Mouse (Mus musculus): ENCODE results near the gene Kndc1.
A peak's percentile ranks its signal among the peaks of the same experiment; 100 is the strongest.

The Kndc1 gene

DNA sequence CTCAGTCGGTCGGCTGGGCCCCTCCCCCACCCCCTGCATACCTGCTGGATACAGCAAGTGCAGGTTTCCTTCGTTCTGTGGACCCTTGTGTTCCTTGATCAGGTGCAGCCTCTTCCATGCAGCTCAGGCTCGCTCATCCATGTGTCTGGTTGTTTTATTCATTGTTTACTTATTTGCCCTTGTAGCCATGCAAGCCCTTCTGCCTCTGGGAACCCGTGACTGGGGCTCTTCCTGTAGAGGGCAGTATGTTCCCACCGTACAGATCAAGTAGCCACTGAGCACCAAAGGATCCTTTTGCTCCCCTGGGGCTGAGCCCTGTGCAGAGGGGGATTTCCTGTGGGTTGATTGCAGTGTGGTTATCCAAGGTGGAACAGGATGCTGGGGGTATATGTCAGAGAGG is 11.2 kb downstream of the Kndc1 start:
- DNase-seq (ENCODE audit: low spot score): peak; percentile 36

DNA sequence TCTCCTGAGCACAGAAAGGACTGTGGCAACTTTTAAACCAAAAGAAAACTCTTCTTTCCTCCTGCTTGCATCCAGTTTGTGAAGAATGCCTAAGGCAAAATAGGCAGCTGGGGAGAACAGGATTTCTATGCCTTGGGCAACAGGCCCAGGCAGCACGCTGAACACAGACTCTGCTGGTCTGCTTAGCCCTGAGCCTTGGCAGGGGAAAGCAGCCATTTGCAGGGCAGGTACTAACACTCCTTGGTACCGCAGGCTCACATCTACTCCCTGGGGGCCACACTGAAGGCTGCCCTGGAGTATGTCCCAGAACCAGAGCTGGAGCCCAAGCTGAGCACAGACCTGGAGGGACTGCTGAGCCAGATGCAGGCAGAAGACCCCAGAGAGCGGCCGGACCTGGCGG is 13.7 kb downstream of the Kndc1 start:
- DNase-seq (ENCODE audit: low spot score): no peak

DNA sequence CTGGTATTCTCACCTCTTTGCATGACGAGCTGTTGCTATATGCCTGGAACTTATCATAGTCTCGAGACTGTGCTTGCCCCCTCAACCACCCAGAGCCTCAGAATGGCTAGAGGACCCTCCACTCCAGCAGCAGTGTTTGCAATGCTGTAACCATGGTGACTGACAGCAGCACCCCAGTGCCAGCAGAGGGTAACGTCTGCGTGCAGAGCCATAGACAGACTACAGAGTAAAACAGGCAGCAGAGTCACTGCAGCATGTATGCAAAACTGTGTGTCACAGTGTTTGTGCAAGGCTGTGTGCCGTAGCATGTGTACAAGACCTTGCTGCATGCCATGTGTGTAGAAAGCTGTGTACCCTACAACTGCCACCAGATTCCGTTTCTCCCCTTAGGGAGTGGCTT is 15.0 kb downstream of the Kndc1 start:
- no peak for DNase-seq (ENCODE audit: low spot score)

DNA sequence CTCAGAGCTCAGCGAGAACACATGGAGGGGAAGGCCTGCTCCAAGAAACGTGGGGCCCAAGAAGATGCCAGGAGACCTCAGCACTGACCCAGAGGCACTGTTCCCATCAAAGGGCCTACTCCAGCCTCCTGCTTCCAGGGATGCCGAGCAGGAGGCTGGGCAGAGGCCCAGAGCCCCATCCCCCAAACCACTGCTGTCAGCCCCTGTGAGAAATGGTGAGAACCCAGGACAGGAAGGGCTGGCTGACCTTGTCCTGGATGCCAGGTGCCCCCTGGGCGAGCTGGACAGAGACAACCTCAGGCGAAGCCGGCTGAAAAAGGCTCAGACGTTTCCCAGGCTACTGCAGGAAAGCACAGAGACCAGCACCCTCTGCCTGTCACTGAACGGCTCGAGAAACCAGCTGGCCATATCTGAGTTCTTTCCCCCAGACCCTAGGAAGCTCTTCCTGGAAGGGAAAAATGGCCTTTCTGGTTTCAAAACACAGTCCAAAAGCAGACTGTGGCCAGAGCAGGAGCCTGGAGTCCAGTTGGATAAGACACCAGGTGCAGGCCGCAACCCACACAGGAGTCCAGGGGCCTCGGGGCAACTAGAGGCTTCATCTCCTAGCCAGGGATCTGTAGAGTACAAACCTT is 15.8 kb downstream of the Kndc1 start:
- DNase-seq (ENCODE audit: low spot score): no peak

DNA sequence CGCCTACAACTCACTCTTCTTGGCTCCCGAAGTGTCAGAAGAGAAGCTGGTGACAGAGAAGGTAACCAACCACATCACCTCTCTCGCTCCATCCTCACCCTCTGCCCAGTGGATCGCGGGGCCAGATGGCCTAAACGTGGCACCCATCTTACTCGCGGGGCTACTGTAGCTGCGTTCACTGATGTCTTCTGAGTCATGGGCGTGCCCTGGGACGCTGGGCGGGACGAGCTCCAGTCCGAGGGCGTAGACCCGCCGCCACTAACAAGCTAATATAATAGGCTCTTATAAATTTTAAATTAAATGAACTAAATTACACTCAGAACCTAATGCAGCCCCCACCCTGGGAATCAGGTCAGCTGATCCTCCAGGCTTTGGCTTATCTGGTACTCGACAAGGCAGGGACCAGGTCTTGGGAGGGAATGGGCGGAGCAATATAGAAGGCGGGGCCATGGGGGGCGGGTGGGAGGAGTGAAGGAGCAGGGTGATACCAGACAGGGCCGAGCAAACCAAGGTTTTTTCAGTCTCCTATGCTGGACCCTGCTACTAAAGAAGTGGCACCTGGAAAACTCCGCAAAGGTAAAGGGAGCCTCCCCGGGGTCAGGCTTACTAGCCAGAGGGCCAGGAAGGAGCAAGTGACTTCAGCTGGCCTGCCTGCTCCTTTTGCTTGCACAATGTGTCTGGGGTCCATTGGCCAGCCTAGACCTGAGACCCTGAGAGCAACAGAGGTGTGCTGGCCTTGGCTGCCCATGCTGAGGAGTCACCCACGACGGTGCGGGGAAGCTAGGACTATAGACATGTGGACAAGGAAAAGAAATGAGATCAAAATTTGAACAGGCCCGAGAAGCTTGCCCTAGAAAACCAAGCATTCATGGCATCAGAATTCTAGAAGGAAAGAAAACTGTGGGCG is 19.9 kb downstream of the Kndc1 start:
- DNase-seq (ENCODE audit: low spot score): no peak

DNA sequence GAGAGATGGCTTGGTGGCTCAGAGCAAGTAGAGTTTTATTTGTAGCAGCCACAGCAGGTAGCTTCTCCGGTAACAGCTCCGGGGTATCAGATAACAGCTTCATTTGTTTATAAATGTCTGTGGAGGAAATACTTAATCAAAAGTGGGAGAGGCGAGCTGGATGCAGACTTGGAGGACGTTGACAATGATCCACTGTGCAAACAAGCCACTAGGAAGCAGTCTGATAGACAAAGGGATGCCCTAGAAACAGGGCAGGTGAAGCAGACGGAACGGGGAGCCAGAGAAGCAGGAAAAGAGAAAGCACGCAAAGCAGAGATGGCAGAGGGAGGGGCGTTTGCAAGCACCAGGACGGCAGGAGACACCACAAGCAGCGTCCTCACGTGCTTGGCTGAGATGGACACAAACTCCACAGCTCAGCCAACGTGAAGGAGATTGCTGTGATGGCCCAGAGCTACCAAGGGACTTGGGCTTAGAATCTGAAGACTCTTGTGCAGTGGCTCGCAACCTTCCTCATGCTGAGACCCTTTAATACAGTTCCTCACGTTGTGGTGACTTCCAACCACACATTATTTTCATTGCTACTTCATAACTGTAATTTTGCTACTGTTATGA is 21.3 kb downstream of the Kndc1 start:
- no peak for DNase-seq (ENCODE audit: low spot score)

DNA sequence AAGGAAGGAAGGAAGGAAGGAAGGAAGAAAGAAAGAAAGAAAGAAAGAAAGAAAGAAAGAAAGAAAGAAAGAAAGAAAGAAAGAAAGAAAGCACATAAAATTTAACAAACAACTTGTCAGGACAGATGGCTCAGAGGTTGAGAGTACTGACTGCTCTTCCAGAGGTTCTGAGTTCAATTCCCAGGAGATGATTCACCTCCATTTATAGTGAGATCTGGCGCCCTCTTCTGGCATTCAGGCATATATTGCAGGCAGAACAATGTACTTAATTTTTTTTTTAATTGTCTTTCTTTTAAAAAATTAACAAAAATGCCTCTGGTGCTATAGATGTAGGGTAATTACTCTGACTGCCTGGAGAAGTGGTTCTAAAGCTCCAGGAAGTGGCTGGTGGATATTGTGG is 21.8 kb downstream of the Kndc1 start:
- DNase-seq (ENCODE audit: low spot score): no peak

DNA sequence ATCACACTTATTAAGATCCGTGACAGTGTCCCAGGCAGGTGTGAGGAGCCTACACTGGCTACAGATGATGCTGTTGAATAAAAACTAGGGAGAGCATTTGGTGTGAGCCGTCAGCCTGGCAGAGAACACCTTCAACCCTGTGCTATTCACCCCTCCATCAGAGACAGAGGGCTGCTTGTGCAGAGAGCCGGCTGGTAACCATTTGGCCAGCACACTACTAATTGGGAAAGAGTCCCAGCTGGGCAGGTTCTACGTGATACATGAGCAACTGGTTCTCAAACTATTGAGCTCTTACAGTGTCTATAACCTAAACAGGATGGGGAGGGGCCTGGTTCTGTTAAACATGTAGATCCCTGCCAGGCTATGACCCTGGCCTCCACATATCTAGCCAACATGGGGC is 23.8 kb downstream of the Kndc1 start:
- no peak for DNase-seq (ENCODE audit: low spot score)

DNA sequence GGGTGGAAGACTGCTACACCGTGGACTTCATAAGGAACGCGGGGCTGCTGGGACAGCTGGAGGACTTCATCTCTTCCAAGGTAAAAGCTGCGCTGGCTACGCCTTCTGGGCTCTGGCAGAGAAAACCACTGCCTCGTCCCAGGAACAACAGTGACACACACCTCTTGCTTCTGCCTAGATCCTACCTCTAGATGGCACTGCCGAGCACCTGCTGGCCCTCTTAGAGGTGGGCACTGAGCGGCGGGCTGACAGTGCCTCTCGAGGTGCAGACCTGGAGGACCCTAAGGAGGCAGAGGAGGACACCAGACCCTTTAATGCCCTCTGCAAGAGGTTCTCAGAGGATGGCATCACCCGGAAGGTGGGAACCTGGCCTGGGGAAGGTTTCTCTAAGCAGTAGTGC is 36.2 kb downstream of the Kndc1 start:
- peak; percentile 42 for DNase-seq (ENCODE audit: low spot score)

DNA sequence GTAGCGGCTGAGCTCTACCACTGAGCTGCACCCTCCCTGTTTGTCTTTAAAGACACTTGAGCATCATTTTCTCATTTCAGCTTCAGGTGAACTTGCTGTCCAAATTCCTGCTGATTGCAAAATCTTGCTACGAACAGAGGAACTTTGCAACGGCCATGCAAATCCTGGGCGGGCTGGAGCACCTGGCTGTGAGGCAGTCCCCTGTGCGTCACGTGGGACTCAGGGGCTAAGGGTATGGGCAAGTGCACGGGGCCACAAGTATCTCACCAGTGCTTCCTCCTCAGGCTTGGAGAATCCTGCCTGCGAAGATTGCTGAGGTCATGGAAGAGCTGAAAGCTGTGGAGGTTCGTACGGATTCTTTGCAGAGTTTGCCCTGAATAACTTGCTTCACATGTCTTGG is 42.2 kb downstream of the Kndc1 start:
- DNase-seq (ENCODE audit: low spot score): no peak

DNA sequence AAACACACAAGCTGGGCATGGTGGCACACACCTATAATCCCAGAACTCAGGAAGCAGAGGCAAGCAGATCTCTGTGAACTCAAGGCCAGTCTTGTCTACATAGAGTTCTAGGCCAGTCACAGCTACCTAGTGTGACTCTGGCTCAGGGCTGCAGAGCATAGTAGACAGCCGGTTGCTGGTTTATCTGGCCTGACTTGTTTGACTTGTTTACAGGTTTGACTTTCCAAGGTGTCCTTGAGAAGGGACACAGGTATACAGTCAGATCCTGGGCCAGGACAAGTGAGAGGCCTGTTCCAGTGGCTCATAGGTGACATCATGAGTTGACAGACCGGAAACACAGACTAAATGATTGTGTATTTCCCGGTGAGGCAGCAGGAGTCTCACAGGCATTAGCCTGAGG is 42.6 kb downstream of the Kndc1 start:
- no peak for DNase-seq (ENCODE audit: low spot score)

DNA sequence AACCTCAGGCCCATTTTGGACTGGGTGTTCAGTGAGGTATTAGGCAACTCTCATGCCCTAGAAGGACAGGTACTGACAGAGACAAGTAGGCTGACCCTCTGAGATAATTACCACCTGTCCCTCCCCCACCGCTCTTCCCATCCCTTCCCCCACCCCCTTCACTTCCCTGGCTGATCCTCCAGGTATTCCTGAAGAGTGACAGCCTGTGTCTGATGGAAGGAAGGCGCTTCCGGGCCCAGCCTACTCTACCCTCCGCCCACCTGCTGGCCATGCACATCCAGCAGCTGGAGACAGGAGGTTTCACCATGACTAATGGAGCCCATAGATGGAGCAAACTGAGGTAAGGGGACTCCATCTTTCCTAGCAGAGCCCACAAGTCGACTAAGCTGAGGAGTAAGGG is 43.3 kb downstream of the Kndc1 start:
- no peak for DNase-seq (ENCODE audit: low spot score)

DNA sequence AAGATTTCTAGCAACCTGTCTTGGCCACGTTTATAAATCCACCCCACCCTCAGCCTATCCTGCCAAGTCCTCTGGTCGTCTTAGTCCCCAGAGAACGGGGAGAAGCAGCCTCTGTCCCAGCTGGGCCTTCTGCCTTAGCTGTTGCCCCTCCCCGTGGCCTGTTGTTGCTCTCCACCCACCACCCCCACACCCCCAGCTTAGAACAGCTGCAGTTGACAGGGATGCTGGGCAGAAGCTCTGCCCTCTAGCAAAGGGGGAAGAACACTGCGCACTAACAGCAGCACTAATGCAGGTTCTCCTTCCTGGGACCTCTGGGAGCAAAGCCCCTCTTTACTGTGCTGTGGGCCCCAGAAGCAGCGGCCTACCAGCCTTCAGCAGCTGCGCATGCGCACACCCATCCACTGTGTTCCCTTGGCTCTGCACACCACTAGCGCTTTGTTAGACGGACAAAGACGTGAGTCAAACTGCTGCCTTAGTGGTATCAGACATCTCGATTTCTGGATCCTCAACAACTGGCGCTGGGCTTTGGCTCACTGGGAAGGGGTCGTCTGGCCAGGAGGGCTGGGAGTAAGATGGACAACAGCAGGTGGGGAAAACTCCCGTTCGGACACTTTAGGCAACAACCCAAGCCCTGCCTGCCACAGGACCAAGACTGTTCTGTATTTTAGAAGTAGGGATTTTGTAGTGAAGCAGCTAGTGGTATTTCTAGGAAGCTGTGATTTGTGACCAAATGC is 46.1 kb downstream of the Kndc1 start:
- no peak for DNase-seq (ENCODE audit: low spot score)

DNA sequence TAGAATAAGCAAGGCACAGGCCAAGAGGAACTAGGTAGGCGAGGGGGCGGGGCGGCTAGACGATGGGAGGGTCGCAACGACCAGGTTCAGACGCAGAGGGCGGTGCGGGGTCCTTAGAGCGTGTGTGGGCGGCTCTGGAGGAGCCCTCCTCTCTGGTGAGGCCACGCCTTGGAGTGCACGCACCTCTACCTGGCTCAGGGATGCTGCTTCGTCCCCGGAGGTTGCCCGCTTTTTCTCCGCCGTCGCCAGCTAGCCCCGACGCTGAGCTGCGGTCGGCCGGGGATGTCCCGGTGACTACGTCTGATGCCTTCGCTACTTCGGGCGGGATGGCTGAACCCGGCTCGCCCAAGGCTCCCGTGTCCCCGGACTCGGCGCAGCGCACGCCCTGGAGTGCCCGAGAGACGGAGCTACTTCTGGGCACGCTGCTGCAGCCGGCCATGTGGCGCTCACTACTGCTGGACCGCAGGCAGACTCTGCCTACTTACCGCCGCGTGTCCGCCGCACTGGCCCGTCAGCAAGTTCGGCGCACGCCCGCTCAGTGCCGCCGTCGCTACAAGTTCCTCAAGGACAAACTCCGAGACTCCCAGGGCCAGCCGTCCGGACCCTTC is 49.3 kb downstream of the Kndc1 start, which contains the start of gene Utf1:
Utf1 (plus strand) TSS at position 116 of the 608 bp plus-strand sequence.
- peak; percentile 23 for DNase-seq (ENCODE audit: low spot score)

DNA sequence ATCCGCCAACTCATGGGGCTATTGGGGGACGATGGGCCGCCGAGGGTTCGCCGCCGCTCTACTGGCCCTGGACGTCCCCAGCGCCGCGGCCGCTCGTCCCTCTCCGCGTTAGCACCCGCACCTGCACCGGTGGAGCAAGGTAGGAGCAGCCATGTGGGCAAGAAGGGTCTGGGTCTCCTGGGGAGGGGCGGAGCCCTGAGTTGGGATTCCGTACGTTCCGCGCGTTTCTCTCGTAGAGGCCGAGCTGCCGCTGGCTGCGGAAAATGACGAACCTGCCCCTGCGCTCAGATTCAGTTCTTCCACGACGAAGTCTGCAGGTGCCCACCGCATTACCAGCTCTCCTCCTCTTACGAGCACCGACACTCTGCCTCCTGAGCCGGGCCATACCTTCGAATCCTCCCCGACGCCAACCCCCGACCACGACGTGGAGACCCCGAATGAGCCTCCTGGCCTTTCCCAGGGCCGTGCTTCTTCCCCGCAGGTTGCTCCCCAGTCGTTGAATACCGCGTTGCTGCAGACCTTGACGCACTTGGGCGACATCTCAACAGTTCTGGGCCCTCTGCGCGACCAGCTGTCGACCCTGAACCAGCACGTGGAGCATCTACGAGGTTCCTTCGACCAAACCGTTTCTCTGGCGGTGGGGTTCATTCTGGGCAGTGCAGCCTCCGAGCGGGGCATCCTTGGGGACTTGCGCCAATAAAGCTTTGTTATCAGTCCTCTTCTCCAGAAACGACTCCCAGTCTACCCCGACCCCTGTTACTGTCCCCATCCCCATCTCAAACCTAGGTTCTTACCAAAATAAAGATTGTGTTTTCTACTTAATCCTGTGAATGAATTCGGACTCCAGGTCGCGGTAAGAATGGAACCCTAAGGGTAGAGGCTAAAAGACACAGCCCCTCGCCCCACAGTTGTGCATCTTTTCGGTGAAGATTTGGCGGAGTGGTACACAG is 50.1 kb downstream of the Kndc1 start:
- no peak for DNase-seq (ENCODE audit: low spot score)

DNA sequence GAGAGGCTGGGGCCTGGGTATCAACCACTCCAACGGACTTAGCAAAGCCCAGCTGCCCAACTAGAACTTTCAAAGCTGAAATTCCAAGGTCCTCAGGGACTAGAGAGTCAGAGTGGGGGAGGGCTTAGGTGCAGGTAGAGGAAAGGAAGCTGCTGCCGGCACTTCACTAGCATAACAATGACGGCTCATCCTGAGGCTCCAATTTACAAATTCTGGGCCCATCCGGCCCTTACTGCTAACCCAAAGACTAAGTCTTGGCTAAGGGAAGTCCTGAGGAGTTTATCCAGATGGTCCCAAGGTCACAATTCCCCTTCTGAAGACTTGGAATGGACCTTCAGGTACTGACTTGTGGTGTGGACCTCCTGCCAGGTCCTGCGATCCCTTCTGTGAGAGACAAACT is 51.0 kb downstream of the Kndc1 start:
- DNase-seq (ENCODE audit: low spot score): no peak

DNA sequence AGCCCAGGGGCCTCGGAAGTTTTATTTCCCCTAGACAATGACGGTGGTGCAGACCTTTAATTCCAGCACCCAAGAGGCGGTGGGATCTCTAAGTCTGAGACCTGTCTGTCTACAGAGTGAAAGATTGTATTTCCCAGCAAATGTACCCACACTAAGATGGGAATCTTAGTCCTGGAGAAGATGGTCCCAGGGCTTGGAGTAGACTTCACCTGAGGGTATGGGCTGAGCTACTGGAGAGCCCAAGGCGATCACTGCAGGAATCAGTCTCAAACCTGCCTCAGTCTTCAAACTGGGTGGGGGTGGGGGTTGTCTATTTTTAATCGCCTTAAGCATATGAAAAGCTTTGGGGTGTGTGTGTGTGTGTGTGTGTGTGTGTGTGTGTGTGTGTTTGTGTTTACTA is 51.5 kb downstream of the Kndc1 start:
- DNase-seq (ENCODE audit: low spot score): no peak

DNA sequence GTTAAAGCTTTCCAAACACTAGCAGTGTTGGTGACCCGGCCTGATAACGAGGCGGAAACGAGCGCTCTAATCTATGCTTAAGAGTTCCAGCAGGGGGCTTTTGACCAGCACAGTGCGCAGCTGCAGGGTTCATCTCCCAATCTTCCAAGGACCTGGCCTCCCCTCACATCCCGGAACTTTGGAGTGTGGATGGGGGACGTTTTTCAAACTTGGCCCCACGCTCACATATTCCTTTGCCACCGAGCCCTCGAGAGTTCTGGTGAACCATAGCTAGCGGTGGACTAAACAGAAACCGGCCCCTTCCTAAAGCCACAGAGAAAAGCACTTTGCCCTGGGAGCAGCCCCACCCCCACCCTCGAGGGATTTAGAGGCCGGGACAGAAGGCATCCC is 55.4 kb downstream of the Kndc1 start:
- peak; percentile 50 for DNase-seq (ENCODE audit: low spot score)

DNA sequence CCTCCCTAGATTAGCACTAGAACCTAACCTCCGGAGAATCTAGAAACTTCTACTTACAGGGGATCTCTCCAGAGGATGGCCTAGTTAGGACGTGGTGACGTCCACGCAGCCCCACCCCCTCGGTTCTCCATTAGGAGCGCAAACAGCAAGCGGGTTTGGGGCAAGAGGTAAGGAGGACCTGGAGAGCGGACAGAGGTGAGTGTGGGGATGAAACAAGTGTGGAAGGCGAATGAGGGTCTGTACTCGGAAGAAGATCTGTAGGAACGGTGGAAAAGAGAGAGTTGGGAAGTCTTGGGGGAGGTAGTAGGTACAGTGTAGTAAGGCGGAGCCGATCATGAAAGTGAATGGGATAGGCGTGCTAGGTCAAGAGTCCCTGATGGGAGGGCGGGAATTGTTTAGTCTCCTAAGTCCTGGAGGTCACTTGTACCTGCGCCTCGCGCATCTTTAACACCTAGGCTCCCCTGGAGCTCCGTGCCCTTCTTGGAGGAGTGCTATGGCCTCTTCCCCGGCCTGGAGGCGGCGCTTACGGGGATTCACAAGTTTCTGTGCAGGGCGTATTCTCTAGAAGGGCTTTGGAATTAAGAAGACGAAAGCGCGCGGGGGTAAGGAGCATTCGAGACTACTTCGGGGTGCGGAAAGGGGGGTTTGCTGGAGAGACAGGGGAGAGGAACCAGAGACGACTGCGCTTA is 55.9 kb downstream of the Kndc1 start:
- DNase-seq (ENCODE audit: low spot score): peak; percentile 57

DNA sequence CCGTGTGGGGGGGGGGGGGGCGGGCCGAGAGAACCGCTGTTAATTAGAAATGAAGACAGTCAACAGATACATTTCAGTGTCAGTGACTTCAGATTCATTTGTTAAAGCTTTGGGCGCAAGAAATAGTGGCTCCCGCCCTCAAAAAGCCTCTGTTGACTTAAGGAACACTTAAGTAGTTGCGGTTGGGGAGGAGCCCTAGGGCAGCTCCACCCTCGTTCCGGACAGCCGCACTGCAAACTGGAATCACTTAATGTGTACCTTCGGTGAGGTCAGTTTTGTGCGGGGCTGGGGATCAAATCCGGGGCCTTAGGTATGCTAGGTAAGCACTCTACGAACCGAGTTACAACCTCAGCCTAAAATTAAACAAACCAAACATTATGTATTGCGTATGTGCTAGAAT is 56.6 kb downstream of the Kndc1 start:
- no peak for DNase-seq (ENCODE audit: low spot score)

Measured in urinary bladder, postnatal 14 days (tissue).